Mouse (Mus musculus) layer of hippocampus, adult 18-20 months (tissue): ENCODE measurements around the gene Cul4a. TPM values are rescaled to one million over a fixed set of nuclear protein-coding genes. Genes with fewer than 3 reads are reported as not detected.

Experiments used
- DNase-seq, 2 experiments: peaks; one replicate each; pipeline ENCODE4 v3.0.0; 2022; ENCODE audit warnings: low spot score in 2 of 2
- total RNA-seq, 2 experiments: library from RNA; stranded (reverse); gene quantifications; 2 replicates each; pipeline ENCODE4 v1.2.3; 2021

Gene Cul4a
- total RNA-seq, 2 experiments from 2014 or later: 58.1 to 59.3 TPM

DNA sequence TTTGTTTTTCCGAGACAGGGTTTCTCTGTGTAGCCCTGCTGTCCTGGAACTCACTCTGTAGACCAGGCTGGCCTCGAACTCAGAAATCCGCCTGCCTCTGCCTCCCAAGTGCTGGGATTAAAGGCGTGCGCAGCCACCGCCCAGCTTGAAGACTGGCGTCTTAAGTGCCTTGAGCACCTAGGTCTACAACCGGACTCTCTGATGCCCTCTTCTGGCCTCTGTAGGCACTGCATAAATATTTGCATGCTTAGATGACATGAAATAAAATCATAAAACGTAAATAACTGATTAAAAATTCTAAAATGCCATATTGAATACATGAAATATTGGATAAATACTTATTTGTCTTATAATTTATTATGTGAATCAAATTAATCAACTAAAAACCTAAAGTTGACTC, 26.8 kb downstream of the Cul4a start:
- peak in 1 of 2 experiments; percentile 76 for DNase-seq

DNA sequence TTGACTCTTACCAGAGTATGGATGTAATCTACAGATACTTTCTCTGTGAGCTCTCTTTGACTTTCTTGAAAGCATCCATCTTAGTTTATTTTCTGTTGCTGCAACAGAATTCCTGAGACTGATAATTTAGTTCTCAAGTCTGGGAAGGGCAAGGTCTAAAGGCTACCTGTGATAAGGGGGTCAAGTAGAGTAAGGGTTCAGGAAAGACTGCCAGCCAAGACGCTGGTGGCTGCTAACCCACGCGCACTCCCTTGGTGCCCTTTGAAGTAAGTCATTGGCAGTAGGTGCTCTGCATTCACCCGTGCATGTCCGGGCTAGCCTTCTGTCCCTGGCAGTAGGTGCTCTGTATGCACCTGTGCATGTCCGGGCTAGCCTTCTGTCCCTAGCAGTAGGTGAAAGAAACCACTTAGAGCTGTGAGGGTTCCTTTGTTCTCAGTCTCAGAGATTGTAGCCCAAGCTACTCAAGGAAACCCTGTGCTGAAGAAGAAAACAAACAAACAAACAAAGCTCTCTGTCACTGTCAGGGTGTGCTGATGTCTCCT, 34.3 kb downstream of the Cul4a start:
- no peak for DNase-seq

DNA sequence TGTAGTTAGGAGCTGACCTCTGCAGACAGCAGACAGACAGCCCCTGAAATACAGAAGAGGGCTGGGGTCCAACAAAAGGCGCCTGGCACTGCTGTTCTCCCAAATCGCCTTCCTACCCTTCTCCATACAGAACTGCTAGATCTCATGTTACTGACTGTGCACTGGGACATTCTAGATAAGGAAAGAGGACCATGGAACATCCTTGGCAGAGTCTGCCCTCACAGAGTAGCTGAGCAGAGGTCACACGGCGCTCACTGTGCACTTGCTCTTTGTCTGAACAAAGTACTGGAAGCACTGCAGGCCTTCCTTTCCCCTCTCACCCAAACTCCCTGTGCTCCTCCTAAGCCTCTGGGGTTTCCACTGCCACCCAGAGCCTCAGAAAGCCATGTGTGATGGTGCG, 36.3 kb downstream of the Cul4a start:
- no peak for DNase-seq

DNA sequence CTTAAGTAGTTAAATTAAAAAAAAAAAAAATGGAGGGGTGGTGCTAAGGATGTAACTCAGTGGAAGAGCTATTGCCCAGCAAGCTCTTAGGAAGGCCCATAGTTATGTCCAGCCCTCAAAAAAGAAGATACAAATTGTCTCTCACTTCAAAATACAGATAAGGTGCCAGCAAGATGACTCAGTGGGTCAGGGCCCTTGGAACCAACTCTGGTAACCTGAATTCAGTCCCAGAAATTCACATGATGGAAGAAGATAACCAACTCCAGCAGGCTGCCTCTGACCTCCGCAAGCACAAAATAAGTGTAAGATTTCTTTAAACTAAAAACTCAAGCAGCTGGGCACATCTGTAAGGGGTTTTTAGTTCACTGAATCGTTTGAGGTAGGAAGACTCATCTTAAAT, 43.1 kb downstream of the Cul4a start:
- DNase-seq: no peak

DNA sequence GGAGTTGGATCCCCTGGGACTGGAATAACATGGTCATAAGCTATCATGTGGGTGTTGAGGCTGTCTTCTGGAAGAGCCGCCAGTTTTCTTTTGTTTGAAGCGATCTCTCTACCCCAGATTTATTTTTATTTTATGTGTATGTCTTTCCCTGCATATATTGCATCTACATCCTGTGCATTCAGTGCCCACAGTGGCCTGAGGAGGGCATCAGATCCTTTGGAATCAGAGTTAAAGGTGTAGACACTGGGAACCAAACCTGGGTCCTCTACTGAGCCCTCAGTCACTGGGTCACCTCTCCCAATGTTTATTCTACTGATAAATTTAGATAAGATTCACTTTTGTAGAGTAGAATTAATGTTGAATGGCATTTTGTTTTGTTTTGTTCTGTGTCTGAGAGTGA, 43.9 kb downstream of the Cul4a start:
- DNase-seq: no peak

DNA sequence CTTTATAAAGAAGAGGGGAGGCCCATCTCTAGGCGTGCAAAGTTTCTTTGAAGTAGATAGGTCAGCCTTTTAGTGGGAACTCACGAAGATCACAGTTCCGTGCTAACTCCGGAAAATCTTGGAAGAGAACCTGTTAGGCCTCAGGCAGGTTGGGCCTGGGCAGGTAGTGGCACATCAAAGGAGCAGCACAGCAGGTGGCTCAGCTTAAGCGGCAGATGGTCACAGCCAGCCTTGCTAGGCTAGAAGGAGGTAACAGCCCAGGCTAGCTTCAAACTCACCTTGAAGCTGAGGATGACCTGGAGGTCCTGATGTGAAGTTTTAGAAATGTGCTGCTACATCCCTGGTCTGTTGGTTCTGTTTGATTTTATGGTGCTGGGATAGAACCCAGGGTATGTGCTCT, 44.4 kb downstream of the Cul4a start:
- DNase-seq: no peak

DNA sequence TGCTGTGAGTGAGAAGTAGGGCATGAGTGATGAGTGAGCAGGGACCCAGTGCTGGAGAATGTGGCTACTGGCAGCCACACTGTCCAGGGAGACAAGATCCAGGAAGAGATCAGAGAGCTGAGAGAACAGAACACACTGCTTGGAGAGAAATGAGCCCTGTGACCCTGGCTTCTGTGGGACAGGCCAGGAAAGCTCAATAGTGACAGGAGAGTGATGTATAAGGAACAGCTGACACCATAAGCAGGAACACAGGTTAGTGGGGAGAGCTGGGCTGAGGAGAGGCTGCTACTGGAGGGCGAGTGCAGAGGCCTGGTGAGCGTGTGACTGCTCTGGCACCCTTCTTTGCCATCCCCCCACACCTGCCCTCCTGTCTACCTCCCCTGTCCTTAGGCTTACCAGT, 45.5 kb downstream of the Cul4a start:
- no peak for DNase-seq

DNA sequence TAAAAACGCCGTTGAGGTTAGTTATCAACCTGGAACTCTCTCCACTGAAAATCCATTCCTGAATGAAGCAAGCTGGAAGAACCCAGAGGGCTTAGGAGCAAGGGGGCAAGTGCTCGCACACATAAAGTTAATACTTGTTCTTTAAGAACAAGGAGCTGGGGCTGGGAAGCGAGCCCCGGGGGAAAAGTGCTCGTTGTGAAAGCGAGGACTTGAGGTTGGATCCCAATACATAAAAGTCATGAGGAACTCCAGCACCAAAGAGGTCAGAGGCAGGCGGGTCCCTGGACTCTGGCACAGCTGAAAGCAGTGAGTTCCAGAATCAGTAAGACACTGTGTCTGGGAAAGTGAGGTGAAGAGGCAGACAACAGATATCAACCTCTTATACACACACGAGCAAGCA, 48.7 kb downstream of the Cul4a start:
- no peak for DNase-seq

DNA sequence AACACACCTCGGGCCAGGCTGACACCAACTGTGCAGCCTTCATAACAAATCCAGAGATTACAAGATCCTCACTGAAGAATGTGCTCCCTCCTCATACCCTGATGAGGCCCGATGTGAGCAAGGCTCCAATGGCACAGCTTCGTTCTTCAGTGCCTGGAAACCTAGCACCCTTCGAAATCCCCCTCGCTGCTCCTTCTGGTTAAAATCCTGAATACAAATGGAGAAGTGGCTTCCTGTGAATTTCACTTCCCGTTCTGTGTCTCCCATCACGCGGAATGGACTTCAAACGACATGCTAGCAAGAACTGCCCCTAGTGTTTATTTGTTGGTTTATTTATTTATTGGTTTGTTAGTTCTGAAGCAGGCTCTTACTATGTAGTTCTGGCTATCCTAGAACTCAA, 49.9 kb downstream of the Cul4a start:
- no peak for DNase-seq

DNA sequence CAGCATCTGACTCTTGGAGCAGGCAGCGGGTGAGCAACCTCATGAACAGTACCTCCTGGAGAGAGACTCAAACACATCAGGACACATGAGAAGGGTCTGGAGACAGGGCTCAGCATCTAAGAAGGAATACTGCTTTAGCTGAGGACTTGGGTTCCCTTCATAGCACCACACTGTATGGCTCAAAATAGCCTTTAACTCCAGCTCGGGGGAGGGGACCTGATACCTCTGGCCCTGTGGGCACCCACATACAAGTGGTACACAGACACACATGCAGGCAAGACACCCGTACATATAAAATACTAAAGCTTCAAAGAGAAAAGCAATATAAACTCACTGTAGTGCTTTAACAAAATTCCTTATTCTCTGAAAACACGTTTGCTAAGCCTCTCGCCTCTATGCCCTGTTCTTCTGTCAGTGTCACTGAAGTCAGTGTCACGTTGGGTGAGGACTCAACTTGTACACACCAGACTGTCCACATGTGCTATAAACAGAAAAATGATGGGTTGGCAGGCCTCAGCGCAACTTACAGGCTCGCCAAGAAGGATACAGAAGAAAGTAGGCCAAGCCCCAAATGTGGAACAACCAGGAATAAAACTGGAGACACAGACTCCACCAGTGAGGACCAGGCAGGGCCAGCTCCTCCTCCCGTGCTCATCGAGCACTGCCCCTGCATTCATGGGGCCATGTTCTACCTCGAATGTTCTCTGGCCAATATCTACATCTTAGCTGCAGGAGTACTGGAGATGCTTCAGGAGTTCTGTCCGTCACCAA, 51.1 kb downstream of the Cul4a start:
- DNase-seq: no peak

DNA sequence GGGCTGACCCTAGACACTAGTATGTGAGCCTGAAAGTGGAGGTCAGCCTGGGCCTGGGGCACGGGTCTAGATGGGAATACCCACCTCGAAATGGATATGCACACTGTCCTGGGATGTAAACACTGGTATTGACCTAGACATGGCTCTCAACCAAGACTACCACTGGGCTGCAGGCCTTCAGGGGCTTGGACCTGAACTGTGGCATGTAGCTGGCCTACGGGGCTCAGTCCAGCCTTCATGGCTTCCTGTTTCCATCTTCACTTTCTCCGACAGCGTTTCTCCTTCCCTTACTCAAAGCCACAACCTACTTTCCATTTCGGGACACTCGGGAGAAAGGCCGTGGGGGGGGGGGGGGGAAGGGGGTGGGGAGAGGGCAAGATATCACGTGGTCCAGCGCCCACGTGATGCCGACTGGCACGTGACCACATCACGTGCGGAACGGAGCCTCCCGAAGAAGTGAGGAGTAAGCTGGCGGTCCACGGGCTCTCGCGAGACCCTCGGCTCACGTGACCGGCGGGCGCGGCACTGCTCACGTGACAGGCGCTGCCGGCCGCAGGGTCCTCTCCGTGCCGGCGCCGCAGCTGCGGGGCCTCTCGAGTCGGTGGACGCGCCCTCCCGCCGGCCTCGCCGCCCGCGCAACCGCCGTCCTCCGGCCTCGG, 53.4 kb downstream of the Cul4a start, which contains the start of gene Lamp1:
Lamp1 (plus strand) TSS at position 444 of the 659 bp plus-strand sequence.
- peak; percentile 97 to 99 for DNase-seq

DNA sequence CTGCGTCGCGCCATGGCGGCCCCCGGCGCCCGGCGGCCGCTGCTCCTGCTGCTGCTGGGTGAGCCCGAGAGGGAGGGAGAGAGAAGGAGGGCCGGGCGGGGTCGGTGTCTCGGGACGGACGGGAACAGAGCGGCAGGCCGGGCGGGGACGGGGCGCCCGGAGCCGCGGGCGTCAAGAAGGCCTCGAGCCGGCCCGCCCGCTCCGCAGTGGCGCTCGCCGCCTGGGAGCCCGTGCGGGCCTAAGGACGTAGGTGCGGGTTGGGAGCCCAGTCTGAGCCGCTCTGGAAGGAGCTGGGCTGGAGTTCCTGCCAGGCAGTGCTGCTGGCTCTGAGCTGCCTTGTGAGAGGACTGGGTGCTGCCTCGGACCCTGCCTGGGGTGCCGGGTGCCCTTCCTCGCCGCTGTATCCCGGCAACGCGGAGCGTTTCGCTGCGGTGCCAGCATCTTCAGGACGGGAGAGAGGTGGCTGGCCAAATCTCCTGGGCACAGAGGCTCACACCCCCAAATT, 54.0 kb downstream of the Cul4a start:
- DNase-seq: no peak

DNA sequence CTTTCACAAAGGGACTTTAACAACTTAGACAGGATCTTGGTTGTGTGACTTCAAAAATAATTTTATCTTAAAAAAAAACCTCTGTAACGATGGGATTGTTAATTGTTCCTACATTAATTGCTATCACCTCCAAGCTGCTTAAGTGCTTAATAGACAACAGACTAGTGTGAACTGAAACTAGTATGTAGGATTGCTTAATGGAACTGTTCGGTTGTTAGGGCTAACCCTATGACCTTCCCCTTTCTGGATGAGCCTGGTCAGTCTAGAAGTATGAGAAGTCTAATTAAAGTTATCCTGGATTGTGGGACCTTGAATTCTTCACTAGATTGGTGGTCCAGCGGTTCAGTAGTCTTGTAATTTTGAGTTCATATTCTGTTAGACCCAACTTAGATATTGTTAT, 55.3 kb downstream of the Cul4a start:
- DNase-seq: no peak

DNA sequence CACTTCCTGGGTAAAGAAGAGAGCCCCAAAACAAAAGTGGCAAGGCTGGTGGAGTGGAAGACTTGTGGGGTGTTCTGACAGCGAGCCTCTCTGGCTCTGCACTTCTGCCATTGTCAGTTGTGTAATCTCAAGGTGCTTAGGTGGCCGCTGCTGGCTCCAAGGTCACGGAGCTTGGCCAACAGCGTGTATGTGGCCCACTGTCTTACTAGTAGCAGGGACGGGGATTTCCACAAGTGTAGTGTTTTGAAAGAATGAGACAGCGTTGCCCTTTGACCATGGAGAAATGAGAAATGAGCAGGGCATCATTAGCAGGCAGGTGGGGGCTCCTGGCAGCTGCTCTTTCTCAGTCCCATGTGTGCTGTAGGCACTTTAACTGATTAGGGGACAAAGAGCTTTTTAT, 56.7 kb downstream of the Cul4a start:
- DNase-seq: no peak

DNA sequence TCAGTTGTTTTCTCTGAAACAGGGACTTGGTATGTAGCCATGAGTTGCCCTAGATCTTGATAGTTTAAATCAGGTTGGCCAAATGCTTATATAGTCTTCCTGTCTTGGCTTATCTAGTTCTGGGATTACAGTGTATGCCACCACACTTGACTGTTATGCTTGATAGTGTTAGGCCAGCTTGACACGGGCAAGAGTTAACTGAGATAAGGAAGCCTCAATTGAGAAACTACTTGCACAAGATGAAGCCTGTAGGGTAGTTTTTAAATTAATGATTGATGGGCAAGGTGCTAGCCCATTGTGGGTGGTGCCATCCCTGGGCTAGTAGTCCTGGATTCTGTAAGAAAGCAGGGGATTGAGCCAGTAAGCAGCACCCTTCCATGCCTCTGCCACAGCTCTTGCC, 58.1 kb downstream of the Cul4a start:
- DNase-seq: no peak

DNA sequence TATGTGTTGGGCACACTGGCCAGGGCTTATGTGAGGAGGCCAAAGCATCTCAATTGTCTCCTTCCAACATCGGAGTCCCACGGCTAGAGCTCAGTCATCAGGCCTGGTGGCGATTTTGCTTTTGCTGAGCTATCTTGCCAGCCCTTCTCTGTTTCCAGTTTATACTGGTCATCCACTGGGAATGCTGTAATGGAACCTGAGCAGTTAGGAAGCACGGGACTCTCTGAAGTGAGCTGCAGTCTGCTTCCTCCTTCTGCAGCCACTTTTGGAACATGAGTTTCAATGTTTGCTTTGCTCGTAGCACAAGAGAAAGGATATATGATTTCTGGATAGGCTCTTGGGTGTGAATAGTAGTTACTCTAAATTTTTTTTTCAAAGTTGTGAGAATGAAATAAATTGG, 58.9 kb downstream of the Cul4a start:
- DNase-seq: no peak

DNA sequence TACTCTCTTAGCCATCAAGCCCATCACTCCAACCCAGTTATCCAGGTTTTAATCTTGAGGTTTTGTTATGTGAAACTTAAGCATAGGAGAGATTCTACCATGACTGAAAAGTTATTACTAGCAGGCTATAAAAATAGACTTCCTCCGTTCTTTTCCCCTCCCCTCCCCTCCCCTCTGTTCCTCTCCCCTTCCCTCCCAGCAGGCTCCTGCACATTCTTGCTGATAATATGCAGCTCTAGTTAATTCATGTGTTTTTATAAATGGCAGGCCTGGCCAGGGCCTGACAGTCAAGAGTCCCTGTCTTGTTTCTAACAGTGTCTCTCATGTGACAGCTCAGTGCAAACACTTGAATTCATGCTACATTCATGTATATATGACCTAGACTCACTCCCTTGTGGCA, 65.1 kb downstream of the Cul4a start:
- DNase-seq: no peak

DNA sequence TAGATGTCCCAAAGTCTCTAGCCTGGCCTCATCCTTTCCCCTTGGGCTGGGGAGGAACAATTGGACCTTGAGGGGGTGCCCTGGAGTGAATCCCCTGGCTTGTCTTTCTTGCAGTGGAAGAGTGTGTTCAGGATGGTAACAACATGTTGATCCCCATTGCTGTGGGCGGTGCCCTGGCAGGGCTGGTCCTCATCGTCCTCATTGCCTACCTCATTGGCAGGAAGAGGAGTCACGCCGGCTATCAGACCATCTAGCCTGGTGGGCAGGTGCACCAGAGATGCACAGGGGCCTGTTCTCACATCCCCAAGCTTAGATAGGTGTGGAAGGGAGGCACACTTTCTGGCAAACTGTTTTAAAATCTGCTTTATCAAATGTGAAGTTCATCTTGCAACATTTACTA, 68.9 kb downstream of the Cul4a start:
- DNase-seq: no peak

DNA sequence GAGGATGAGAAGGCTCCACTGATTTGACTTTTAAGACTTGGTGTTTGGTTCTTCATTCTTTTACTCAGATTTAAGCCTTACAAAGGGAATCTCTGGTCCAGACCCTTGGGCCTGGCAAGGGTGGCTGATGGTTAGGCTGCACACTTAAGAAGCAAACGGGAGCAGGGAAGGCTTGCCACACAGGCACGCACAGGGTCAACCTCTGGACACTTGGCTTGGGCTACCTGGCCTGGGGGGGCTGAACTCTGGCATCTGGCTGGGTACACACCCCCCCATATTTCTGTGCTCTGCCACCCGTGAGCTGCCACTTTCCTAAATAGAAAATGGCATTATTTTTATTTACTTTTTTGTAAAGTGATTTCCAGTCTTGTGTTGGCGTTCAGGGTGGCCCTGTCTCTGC, 69.4 kb downstream of the Cul4a start:
- DNase-seq: no peak

DNA sequence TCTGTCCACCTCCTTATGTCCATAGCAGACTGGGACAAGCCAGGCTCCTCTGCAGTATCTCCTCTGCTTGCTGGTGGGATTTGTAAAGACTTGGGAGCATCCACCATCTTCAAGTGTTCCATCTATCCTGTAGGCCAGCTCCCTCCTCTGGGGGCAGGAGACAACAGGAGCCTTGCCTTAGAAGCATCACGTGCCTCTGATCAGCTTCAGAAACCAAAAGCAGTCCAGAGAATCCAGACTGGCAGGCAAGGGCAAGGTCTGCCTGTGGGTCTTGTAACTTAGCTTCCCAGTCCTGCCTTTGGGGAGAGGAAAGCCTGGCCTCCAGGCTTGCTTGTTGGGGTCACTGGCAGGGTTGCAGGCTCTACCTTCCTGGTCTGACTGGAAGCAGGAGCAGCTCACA, 70.2 kb downstream of the Cul4a start:
- no peak for DNase-seq

DNA sequence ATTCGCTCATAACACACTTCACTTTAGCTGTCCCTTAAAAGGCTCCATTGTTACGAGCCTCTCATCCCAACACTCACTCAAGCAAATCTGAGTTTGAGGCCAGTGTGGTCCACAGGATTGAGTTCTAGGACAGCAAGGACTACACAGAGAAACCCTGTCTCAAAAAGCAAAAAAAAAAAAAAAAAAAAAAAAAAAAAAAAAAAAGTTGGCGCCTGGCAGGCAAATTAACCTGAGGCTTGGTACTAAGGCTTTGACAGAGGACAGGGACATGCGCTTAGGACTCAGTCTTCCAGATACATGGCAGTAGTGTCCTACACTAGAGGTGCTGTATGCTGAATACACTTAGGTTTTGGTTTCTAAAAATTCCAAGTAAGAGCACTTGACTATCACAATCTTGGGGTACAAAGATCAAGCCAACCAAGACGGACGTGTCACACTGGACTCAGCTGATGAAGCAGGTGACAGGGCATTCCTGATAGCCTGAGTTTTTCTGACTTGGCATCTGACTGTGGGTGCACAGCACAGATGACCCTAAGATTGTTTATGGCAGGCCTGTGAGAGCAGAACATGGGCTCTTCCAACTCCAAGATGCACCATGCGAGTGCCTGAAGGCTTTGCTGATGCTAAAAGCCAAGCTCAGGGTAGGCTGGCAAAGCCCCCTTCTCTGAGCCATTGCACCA, 71.9 kb downstream of the Cul4a start:
- DNase-seq: no peak

DNA sequence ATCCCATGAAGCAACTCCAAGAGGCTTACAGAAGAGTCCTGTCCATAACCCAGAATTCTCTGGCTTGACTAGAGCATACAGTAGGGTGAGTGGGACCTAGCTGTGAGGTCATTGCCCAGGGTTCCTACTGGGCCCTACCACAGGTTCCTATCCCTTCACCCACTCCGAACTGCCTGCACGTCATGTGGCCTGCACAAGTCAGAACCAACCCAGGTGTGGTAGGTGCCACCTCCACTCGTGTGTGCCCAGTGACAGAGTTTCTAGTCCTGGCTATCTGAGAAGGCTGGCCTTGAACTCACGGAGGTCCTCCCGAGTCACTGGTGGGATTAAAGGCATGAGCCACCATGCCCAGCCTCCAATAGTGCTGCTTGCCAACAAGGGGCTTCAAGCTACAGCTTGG, 72.7 kb downstream of the Cul4a start:
- DNase-seq: no peak
